Mouse (Mus musculus) gastrocnemius, postnatal 10 days (tissue): ENCODE data around the gene Doc2a. TPM values are rescaled to one million over a fixed set of nuclear protein-coding genes. Genes with fewer than 3 reads are reported as not detected.
A peak's percentile ranks its signal among the peaks of the same experiment; 100 is the strongest.
"Not testable (repeated sequence)": the region's sequence is repeated elsewhere in the genome, so short reads cannot be mapped to it uniquely, and the experiment has no call there.

Experiments used
- DNase-seq: peaks from one replicate; pipeline ENCODE4 v3.0.0; 2021; ENCODE audit warnings: mixed read lengths
- total RNA-seq, 2 experiments: library from RNA; stranded (reverse); gene quantifications; 2 replicates each; pipeline ENCODE4 v1.2.3; 2021

Gene Doc2a
- total RNA-seq, 2 experiments from 2014 or later, result 0.14 to 0.68 TPM

- DNase-seq, result no peak
These were observed 22.7 kb downstream of the Doc2a start for GRCm38 (mm10) chr7:126869780-126870519.

- no peak for DNase-seq
These were observed 23.3 kb downstream of the Doc2a start for GRCm38 (mm10) chr7:126870520-126870891.

- no peak for DNase-seq
These were observed 30.0 kb downstream of the Doc2a start for GRCm38 (mm10) chr7:126877239-126877638.

GRCm38 (mm10) chr7:126881040-126881439 lies 33.8 kb downstream of the Doc2a start:
- DNase-seq, result no peak

GRCm38 (mm10) chr7:126883731-126884181 lies 36.5 kb downstream of the Doc2a start:
- peak; percentile 32 for DNase-seq

GRCm38 (mm10) chr7:126884286-126885164 lies 37.3 kb downstream of the Doc2a start, which contains the start of gene Taok2:
Taok2 (minus strand) TSS chr7:126884703.
- peak; percentile 97 for DNase-seq

- no peak for DNase-seq
These were observed 40.1 kb downstream of the Doc2a start for GRCm38 (mm10) chr7:126887281-126887680.

- no peak for DNase-seq
These were observed 41.6 kb downstream of the Doc2a start for GRCm38 (mm10) chr7:126888852-126889251.

GRCm38 (mm10) chr7:126896912-126897311 lies 49.7 kb downstream of the Doc2a start:
- no peak for DNase-seq

- no peak for DNase-seq
These were observed 50.3 kb downstream of the Doc2a start for GRCm38 (mm10) chr7:126897390-126898101.

- DNase-seq, result peak; percentile 100
These were observed 51.1 kb downstream of the Doc2a start for GRCm38 (mm10) chr7:126898102-126898990.

GRCm38 (mm10) chr7:126899781-126900180 lies 52.6 kb downstream of the Doc2a start:
- not testable (repeated sequence) for DNase-seq

Other genes starting within 250 kb of the Doc2a start
- 10 to 100 TPM; 19.0 to 25.3 TPM for gene Nupr1, start 216.6 kb upstream of the Doc2a start, total RNA-seq
- 10 to 100 TPM; 21.9 to 22.9 TPM for gene Sgf29, start 198.1 kb upstream of the Doc2a start, total RNA-seq
- gene Sult1a1, start 171.0 kb upstream of the Doc2a start, total RNA-seq, result 10 to 100 TPM; 13.8 to 24.7 TPM
- gene Bola2, start 152.0 kb upstream of the Doc2a start, total RNA-seq, result 10 to 100 TPM; 53.6 to 54.4 TPM
- 1 to 10 TPM; 4.2 to 6.1 TPM for gene Slx1b, start 151.6 kb upstream of the Doc2a start, total RNA-seq
- gene Coro1a, start 139.6 kb upstream of the Doc2a start, total RNA-seq, result 1 to 10 TPM; 5.0 to 7.0 TPM
- 10 to 100 TPM; 43.7 to 54.7 TPM for gene Mapk3, start 87.8 kb upstream of the Doc2a start, total RNA-seq
- 1 to 10 TPM; 1.0 to 4.0 TPM for gene Gdpd3, start 81.1 kb upstream of the Doc2a start, total RNA-seq
- gene Ypel3, start 70.5 kb upstream of the Doc2a start, total RNA-seq, result 10 to 100 TPM; 56.3 to 62.9 TPM
- gene Tbx6, start 65.9 kb upstream of the Doc2a start, total RNA-seq, result under 1 TPM; 0.38 to 0.75 TPM
- 10 to 100 TPM; 44.2 to 48.8 TPM for gene Ppp4c, start 54.9 kb upstream of the Doc2a start, total RNA-seq
- 10 to 100 TPM; 10.3 to 10.5 TPM for gene Fam57b, start 49.7 kb upstream of the Doc2a start, total RNA-seq
- not detected for gene 4930451I11Rik, start 15.8 kb upstream of the Doc2a start, total RNA-seq
- 10 to 100 TPM; 11.9 to 18.1 TPM for gene Hirip3, start 14.6 kb downstream of the Doc2a start, total RNA-seq
- gene Ino80e, start 15.0 kb downstream of the Doc2a start, total RNA-seq, result 10 to 100 TPM; 18.6 to 23.6 TPM
- gene Taok2, start 37.3 kb downstream of the Doc2a start, total RNA-seq, result 10 to 100 TPM; 40.2 to 52.3 TPM
- gene Tmem219, start 75.5 kb downstream of the Doc2a start, total RNA-seq, result 10 to 100 TPM; 16.2 to 17.3 TPM
- gene Kctd13, start 81.5 kb downstream of the Doc2a start, total RNA-seq, result 1 to 10 TPM; 3.7 to 5.0 TPM
- gene Asphd1, start 102.2 kb downstream of the Doc2a start, total RNA-seq, result under 1 TPM in 1 of 2 experiments, not detected in 1; 0.35 TPM
- 10 to 100 TPM in 1 of 2 experiments, 1 to 10 TPM in 1; 5.9 to 10.5 TPM for gene Sez6l2, start 103.1 kb downstream of the Doc2a start, total RNA-seq
- 10 to 100 TPM; 38.3 to 39.9 TPM for gene Cdipt, start 128.5 kb downstream of the Doc2a start, total RNA-seq
- gene Cdiptos, start 128.7 kb downstream of the Doc2a start, total RNA-seq, result under 1 TPM; 0.42 to 0.45 TPM
- 10 to 100 TPM; 23.3 to 28.3 TPM for gene Mvp, start 167.2 kb downstream of the Doc2a start, total RNA-seq
- 1 to 10 TPM in 1 of 2 experiments, not detected in 1; 1.5 TPM for gene Pagr1b, start 169.1 kb downstream of the Doc2a start, total RNA-seq
- 1 to 10 TPM; 2.5 to 8.2 TPM for gene Pagr1a, start 169.9 kb downstream of the Doc2a start, total RNA-seq
- 10 to 100 TPM; 17.5 to 23.1 TPM for gene Gm42742, start 173.7 kb downstream of the Doc2a start, total RNA-seq
- gene Prrt2, start 173.8 kb downstream of the Doc2a start, total RNA-seq, result 1 to 10 TPM; 1.9 to 4.6 TPM
- gene Maz, start 179.6 kb downstream of the Doc2a start, total RNA-seq, result 10 to 100 TPM; 75.6 to 92.8 TPM
- 10 to 100 TPM; 10.8 to 12.5 TPM for gene Kif22, start 195.1 kb downstream of the Doc2a start, total RNA-seq
- gene Zg16, start 239.9 kb downstream of the Doc2a start, total RNA-seq, result not detected
- gene AI467606, start 243.9 kb downstream of the Doc2a start, total RNA-seq, result 1 to 10 TPM in 1 of 2 experiments, under 1 TPM in 1; 0.59 to 2.1 TPM